Mouse (Mus musculus): ENCODE measurements at regions not wholly inside any gene's neighbourhood (a gene's known extent, or its start where the extent isn't known, plus 50 kb on each side); places are given as distances from the start of the nearest gene placed in this dataset.

DNA sequence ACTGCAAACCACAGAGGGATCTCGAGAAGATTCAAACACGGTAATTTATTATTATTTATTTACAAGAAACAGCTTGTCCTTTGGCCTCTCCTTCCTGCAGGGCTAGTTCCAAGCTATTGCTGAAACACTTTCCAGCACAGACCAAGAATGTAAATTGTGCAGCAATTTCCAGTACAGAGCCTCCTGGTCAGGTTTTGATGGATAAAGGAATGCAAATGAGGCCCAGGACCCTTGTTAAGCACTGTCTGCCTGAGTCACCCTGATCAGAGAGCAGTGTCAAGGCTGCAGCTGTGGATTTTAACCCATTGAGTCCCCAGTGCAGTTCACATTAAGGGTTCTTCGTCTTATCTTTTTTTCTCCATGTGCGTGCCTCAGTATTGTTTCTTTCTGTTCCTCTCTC lies 142.3 kb upstream of the Zkscan2 start:
- DNase-seq (ENCODE audit: low spot score in 2 of 2): no peak

DNA sequence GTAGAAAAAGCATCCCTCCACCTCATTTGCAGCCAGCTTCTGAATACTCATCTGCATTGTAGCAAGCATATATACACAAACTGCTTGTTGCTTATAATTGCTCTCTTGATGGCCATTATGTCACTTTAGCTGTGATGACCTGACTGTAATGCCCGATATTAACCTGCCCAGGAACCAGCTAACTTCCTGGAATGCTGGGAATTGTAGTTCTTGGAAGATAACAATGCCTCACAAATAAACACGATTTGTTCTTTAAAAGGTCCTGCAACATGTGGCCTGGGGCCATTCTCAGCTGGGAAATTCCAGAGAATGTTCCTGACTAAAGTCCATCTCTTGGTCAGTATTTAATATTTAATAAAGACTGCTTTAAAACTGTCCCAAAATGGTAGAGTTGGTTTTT lies 143.2 kb upstream of the Zkscan2 start:
- no peak for DNase-seq (ENCODE audit: low spot score in 2 of 2)

DNA sequence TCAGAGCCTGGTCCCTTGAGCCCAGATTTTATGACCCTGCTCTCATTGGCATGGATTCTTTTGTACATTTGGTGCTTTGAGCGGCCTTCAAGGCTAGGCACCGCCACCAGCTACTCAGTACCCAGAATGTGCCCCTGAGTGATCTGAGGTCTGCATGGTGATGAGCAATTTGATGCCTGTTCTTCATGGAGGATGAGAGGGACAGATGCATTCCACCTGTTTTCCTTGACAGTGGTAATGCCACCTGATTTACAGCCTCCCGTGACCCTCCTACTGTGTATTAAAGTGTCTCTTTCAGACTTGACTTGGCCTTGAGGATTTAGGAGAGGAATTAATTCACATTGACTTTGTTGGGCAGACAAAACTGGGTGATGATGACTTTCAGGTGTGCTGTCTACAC lies 145.3 kb upstream of the Zkscan2 start:
- no peak for DNase-seq (ENCODE audit: low spot score in 2 of 2)

DNA sequence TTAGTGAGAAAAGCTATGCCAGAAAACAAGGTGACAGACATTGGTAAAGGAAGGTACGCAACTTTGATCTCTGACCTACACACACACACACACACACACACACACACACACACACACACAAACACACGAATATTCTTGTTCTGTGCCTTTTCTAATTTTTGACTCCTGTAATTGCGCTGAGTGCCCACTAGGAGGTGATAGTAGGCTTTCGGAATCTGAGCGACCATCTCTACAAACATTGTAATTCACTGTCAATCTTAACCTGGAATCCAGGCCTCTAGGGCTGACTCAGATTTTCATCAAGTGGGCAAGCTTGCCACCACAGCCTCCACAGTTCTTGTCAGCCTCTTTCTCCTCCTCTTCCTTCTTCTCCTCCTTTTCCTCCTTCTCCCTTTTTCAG lies 165.2 kb upstream of the Zkscan2 start:
- no peak for DNase-seq (ENCODE audit: low spot score in 2 of 2)

DNA sequence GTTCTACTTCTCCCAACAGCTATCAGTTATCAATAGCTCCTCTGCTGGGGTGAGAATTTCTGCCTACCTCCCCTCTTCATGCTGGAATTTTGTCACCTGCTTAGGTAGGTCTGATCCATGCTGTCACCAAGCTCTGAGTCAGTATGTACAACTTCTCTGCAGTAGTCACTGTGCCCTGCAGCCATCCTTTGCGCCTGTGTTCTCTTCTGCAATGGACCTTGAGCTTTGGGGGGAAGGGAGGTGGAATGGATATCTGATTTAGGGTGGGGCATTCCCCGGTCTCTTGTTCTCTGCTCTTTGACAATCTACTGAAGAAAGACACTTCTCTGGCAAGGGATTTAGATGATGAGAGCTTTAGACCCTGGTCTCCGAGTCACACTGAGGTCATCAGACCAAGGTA lies 184.5 kb upstream of the Zkscan2 start:
- no peak for DNase-seq (ENCODE audit: low spot score in 2 of 2)

GRCm38 (mm10) chr7:123686547-123686946 lies 186.3 kb upstream of the Zkscan2 start:
- DNase-seq (ENCODE audit: low spot score in 2 of 2): no peak

DNA sequence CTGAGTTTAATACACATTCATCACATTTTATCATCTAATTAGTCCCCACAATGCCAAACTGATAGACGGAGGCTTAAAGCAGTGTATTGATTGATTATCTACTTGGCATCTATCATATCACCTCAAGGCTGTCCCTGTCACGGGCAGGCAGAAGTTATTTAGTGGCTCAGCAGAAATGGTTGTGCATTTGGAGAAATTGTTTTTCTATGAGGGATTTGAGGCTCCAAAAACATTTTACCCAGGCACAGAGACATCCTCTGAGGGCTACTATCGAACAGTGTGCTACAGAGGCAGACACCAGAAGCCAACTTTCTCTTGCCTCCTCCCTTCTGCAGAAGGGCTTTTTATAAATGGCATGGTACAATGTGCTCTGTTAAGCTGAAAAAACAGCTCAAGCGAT lies 230.8 kb upstream of the Zkscan2 start:
- peak in 1 of 2 experiments; percentile 50 for DNase-seq (ENCODE audit: low spot score in 2 of 2)

- DNase-seq (ENCODE audit: low spot score in 2 of 2): peak in 1 of 2 experiments; percentile 48
Measured at GRCm38 (mm10) chr7:123733061-123733460, 232.8 kb upstream of the Zkscan2 start.

GRCm38 (mm10) chr7:123747986-123748385 lies 234.7 kb upstream of the Hs3st4 start:
- no peak for DNase-seq (ENCODE audit: low spot score in 2 of 2)

GRCm38 (mm10) chr7:123753252-123753651 lies 229.4 kb upstream of the Hs3st4 start:
- no peak for DNase-seq (ENCODE audit: low spot score in 2 of 2)

GRCm38 (mm10) chr7:123795036-123795435 lies 187.6 kb upstream of the Hs3st4 start:
- DNase-seq (ENCODE audit: low spot score in 2 of 2): peak in 1 of 2 experiments; percentile 42

- DNase-seq (ENCODE audit: low spot score in 2 of 2): peak in 1 of 2 experiments; percentile 42
Measured at GRCm38 (mm10) chr7:123796096-123796495, 186.6 kb upstream of the Hs3st4 start.

DNA sequence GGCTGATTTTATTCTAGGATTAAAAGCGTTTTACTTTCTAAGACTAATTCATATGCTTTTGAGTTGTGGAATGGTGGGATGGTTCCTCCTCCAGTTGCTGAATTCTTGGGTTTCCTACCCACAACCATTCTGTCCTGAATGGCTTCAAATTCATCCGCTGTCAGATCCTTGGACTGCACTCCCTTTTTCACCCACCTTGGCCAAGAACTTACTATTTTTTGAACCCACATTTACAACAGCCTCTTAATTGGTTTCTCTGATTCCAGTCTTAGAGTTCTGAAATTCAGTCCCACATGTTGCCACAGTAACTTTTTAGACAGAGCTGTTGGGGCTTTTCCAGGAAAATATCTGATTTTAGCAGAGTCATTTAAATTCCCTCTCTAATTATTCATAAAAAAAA lies 177.0 kb upstream of the Hs3st4 start:
- DNase-seq (ENCODE audit: low spot score in 2 of 2): peak in 1 of 2 experiments; percentile 33

DNA sequence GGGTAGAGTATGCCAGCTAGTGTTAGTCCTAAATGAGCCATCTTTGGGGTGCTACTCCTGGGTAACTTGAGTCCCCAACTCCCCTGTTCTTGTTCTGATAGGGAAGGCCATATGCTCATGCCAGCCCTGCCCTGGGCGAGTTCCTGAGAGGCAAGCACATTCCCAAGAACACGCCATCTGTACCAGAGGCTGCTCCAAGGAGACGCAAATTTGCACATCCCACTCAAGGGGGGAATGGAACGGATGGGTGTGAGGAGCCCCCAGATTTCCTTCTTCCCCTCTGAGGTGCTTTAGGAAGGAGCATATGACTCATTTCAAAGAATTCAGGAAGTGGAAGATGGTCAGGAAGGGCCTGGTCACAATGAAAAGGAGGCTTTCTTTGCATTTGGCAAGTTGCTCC lies 158.7 kb upstream of the Hs3st4 start:
- DNase-seq (ENCODE audit: low spot score in 2 of 2): peak; percentile 34 to 70

DNA sequence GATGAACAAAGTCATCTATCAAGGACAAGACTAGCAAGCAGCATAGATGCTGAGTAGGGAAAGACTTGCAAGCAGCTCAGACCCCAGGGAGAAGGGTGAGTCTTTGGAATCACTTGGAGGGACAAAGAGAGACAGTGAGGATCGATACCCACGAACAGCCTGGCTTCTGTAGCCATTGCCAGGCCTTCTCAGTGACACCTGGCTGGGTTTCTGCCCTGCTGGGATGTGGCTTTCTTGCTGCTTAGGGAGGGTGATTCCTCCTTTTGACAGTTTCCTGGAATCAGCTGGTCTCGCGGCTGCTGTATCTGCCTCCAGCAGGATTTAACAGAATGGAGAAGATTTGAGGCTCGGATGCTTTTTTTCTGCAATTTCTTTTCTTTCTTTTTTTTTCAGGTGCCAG lies 156.3 kb upstream of the Hs3st4 start:
- DNase-seq (ENCODE audit: low spot score in 2 of 2): no peak

- DNase-seq (ENCODE audit: low spot score in 2 of 2): no peak
Measured at GRCm38 (mm10) chr7:123842552-123842951, 140.1 kb upstream of the Hs3st4 start.

- no peak for DNase-seq (ENCODE audit: low spot score in 2 of 2)
Measured at GRCm38 (mm10) chr7:123847081-123847480, 135.6 kb upstream of the Hs3st4 start.

GRCm38 (mm10) chr7:123848644-123849043 lies 134.0 kb upstream of the Hs3st4 start:
- no peak for DNase-seq (ENCODE audit: low spot score in 2 of 2)

GRCm38 (mm10) chr7:123849220-123849619 lies 133.4 kb upstream of the Hs3st4 start:
- DNase-seq (ENCODE audit: low spot score in 2 of 2): no peak

GRCm38 (mm10) chr7:123850272-123851197 lies 132.1 kb upstream of the Hs3st4 start:
- DNase-seq (ENCODE audit: low spot score in 2 of 2): peak in 1 of 2 experiments; percentile 27

GRCm38 (mm10) chr7:123857539-123857938 lies 125.1 kb upstream of the Hs3st4 start:
- no peak for DNase-seq (ENCODE audit: low spot score in 2 of 2)

- no peak for DNase-seq (ENCODE audit: low spot score in 2 of 2)
Measured at GRCm38 (mm10) chr7:123861706-123862105, 121.0 kb upstream of the Hs3st4 start.

Measured in layer of hippocampus, adult 18-20 months (tissue).